Mouse (Mus musculus): ENCODE measurements around the gene Pithd1. TPM values are rescaled to one million over a fixed set of nuclear protein-coding genes. Genes with fewer than 3 reads are reported as not detected.

Gene Pithd1
- polyA plus RNA-seq, 1 experiment from 2014 or later = 81.7 TPM

GRCm38 (mm10) chr4:135970585-135970984 is 16.5 kb downstream of the Pithd1 start:
- Histone ChIP-seq H3K9me3 (replicated peaks) (no peaks in the 10 kb centered on the region), H3K27ac (replicated peaks) (no peak overlapping the region), H3K4me3 (replicated peaks) (no peak overlapping the region), H3K4me2 (peak overlapping the region; percentile 94; the same call in 1 of the 2 replicates), H3K9ac (no peak overlapping the region), H3K4me1 (replicated peaks) (peaks cover 43% of the 10 kb centered on the region), H3K27me3 (no peaks in the 10 kb centered on the region), H3K36me3 (replicated peaks) (peaks cover 59% of the 10 kb centered on the region)
- ATAC-seq (ENCODE audit: insufficient read depth) = no peak
- 89% methylated on average over 11 of the region's 11 CpGs for WGBS (ENCODE audit: insufficient replicate concordance)

DNA sequence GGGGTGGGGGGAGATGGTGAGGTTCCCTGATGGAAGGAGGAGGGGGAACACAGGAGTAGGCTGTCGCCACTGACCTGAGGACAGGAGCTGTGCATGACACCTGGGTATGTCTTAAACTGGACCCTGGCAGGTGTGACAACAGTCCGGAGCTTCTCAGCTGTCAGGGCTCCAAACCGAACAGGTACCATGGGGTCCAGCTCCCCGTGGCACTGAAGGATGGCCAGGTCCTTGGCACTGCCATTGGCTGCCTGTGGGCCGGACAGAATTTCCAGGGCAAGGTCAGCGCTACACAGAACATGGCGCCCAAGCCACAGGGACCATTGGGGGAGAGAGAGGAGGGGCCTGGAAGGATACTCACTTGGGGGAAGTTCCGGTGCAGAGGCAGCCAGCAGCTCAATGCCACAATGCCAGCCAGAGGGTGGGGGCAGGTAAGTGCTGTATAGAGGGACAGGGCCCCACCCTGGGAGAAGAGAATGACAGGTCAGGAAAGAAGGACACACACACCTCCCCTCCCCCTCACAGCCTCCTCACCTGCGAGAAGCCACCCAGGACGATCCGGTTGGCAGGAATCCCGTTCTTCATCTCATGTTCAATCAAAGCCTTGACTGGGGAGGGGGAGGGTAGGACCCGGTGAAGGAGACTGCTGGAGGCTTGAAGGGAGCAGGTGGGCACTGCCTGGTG is 17.9 kb downstream of the Pithd1 start:
- Histone ChIP-seq H3K4me1 (replicated peaks) (peaks cover 51% of the 10 kb centered on the region), H3K27ac (replicated peaks) (no peak overlapping the region), H3K27me3 (no peaks in the 10 kb centered on the region), H3K36me3 (replicated peaks) (peaks cover 45% of the 10 kb centered on the region), H3K4me3 (replicated peaks) (no peak overlapping the region), H3K4me2 (no peak overlapping the region), H3K9me3 (replicated peaks) (no peaks in the 10 kb centered on the region), H3K9ac (no peak overlapping the region)
- 84% methylated on average over 13 of the region's 13 CpGs for WGBS (ENCODE audit: insufficient replicate concordance)
- no peak for ATAC-seq (ENCODE audit: insufficient read depth)

- Histone ChIP-seq H3K36me3 (replicated peaks) (peaks cover 40% of the 10 kb centered on the region), H3K27ac (replicated peaks) (no peak overlapping the region), H3K9ac (no peak overlapping the region), H3K27me3 (no peaks in the 10 kb centered on the region), H3K4me3 (replicated peaks) (no peak overlapping the region), H3K4me1 (replicated peaks) (peaks cover 48% of the 10 kb centered on the region), H3K4me2 (no peak overlapping the region), H3K9me3 (replicated peaks) (no peaks in the 10 kb centered on the region)
- ATAC-seq (ENCODE audit: insufficient read depth) = no peak
- 67% methylated on average over 19 of the region's 19 CpGs for WGBS (ENCODE audit: insufficient replicate concordance)
Measured at GRCm38 (mm10) chr4:135968271-135968869, 18.7 kb downstream of the Pithd1 start.

DNA sequence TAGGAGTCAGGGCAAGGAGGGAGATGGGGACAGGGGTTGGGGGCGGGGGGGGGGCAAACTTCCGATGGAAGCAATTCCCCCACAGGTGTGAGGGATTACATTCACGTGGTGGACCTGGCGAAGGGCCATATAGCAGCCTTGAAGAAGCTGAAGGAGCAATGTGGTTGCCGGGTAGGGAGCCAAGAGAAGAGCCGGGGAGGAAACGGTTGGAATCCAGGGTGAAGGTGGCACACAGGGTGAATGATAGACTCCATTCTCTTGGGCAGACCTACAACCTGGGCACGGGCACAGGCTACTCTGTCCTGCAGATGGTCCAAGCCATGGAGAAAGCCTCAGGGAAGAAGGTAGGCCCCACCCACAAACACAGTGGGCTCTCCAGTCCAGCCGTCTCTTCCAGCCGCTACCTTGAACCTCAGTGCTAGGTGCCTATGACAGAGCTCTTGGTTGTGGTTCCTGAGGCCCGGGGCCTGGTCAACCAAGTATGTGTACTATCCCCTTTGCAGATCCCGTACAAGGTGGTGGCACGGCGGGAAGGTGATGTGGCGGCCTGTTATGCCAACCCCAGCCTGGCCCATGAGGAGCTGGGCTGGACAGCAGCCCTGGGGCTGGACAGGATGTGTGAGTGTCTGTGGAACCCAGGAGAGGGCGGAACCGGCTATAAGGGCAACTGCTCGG is 19.8 kb downstream of the Pithd1 start:
- no peak overlapping the region for H3K4me2 ChIP-seq
- no peaks in the 10 kb centered on the region for H3K27me3 ChIP-seq
- no peaks in the 10 kb centered on the region for H3K9me3 ChIP-seq (replicated peaks)
- H3K4me1 ChIP-seq (replicated peaks) = peaks cover 45% of the 10 kb centered on the region
- 83% methylated on average over 18 of the region's 18 CpGs for WGBS (ENCODE audit: insufficient replicate concordance)
- H3K36me3 ChIP-seq (replicated peaks) = peaks cover 41% of the 10 kb centered on the region
- no peak overlapping the region for H3K4me3 ChIP-seq (replicated peaks)
- ATAC-seq (ENCODE audit: insufficient read depth) = no peak
- no peak overlapping the region for H3K9ac ChIP-seq
- H3K27ac ChIP-seq (replicated peaks) = no peak overlapping the region

GRCm38 (mm10) chr4:135966283-135966682 is 20.8 kb downstream of the Pithd1 start:
- WGBS (ENCODE audit: insufficient replicate concordance) = 84% methylated on average over 16 of the region's 16 CpGs
- H3K36me3 ChIP-seq (replicated peaks) = peaks cover 51% of the 10 kb centered on the region

DNA sequence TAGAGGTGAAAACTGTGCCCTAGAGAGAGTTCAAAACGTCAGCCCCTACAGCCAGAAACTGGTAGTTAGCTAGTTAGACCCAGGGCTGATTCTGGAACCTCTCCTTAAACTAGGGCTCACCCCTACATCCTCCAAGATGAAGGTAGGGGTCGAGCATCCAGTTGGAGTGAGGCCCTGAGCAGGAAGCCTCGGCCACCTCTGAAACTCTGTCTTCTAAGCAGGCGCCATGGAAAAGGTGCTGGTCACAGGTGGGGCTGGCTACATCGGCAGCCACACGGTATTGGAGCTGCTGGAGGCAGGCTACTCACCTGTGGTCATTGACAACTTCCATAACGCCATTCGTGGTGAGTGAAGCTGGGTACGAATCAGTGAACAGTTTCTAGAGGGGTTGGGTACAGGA is 22.0 kb downstream of the Pithd1 start:
- Histone ChIP-seq H3K4me2 (peak overlapping the region; percentile 99), H3K27me3 (no peaks in the 10 kb centered on the region), H3K4me1 (replicated peaks) (peaks cover 38% of the 10 kb centered on the region), H3K36me3 (replicated peaks) (peaks cover 56% of the 10 kb centered on the region), H3K9me3 (replicated peaks) (no peaks in the 10 kb centered on the region), H3K9ac (0 out of 2 replicates have a peak overlapping the region, but pooled peaks have one; percentile 8), H3K27ac (replicated peaks) (peak overlapping the region; percentile 76), H3K4me3 (replicated peaks) (peak overlapping the region; percentile 76)
- WGBS (ENCODE audit: insufficient replicate concordance) = 71% methylated on average over 9 of the region's 9 CpGs
- no peak for ATAC-seq (ENCODE audit: insufficient read depth)

More at GRCm38 (mm10) chr4:135966283-135966682, 20.8 kb downstream of the Pithd1 start:
- H3K27me3 ChIP-seq = no peaks in the 10 kb centered on the region
- H3K4me3 ChIP-seq (replicated peaks) = no peak overlapping the region
- H3K4me2 ChIP-seq = no peak overlapping the region
- H3K9me3 ChIP-seq (replicated peaks) = no peaks in the 10 kb centered on the region
- no peak for ATAC-seq (ENCODE audit: insufficient read depth)
- H3K4me1 ChIP-seq (replicated peaks) = peaks cover 39% of the 10 kb centered on the region
- H3K9ac ChIP-seq = no peak overlapping the region
- H3K27ac ChIP-seq (replicated peaks) = no peak overlapping the region

- WGBS (ENCODE audit: insufficient replicate concordance) = 2% methylated on average over 12 of the region's 12 CpGs
- Histone ChIP-seq H3K27me3 (no peaks in the 10 kb centered on the region), H3K4me3 (replicated peaks) (peak overlapping the region; percentile 76), H3K9me3 (replicated peaks) (no peaks in the 10 kb centered on the region), H3K9ac (peak overlapping the region; percentile 82), H3K4me1 (replicated peaks) (peaks cover 43% of the 10 kb centered on the region), H3K4me2 (peak overlapping the region; percentile 99), H3K27ac (replicated peaks) (peak overlapping the region; percentile 76), H3K36me3 (replicated peaks) (peaks cover 56% of the 10 kb centered on the region)
- peak; percentile 19 for ATAC-seq (ENCODE audit: insufficient read depth)
Measured at GRCm38 (mm10) chr4:135964426-135964825, 22.6 kb downstream of the Pithd1 start.

DNA sequence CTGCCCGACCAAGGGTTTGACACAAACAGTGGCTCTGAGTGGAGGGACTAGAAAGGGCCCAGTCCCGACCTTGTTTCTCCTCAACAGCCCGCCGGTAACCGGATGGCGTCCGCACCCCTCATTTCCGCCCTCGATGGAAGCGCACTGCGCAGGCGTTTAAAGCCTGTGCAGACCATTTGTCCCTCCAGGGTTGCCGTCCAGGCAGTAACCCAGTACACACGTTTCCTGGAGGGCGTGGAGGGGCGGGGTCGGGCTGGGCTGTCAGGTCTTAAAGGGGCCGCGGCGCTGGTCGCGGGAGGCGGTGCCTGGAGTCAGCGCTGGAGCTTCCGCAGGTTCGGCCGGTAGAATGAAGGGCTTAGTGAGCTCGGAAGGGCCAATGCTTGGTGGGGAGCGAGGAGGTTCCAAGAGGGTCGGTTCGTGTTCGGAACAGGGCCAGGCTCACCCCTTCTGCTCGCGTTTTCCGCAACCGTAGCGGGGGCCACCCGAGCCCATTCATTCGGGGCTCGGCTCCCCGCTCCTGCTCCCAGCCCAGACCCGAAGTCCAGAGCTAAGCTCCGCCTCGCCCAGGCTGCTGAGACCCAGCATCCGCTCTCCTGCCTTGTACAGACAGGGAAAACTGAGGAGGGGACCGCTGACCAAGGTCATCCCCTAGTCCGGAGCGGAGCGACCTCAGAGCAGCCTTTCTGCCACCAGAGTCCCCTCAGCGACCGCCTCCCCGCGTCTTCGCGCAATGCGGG is 23.4 kb downstream of the Pithd1 start, which contains the start of gene Gale:
Gene Gale, plus strand, starts transcription at position 271 of the 737 bp plus-strand sequence.
- Histone ChIP-seq H3K27ac (replicated peaks) (peak within 1 kb of the TSS; percentile 76), H3K36me3 (replicated peaks) (peaks cover 55% of the 10 kb centered on the region), H3K4me1 (replicated peaks) (peaks cover 50% of the 10 kb centered on the region), H3K4me2 (peak within 1 kb of the TSS; percentile 99), H3K9me3 (replicated peaks) (no peaks in the 10 kb centered on the region), H3K9ac (peak within 1 kb of the TSS; percentile 82), H3K4me3 (replicated peaks) (peak within 1 kb of the TSS; percentile 76), H3K27me3 (no peaks in the 10 kb centered on the region)
- under 1% methylated on average over 56 of the region's 56 CpGs for WGBS (ENCODE audit: insufficient replicate concordance)
- peak; percentile 90 for ATAC-seq (ENCODE audit: insufficient read depth)

DNA sequence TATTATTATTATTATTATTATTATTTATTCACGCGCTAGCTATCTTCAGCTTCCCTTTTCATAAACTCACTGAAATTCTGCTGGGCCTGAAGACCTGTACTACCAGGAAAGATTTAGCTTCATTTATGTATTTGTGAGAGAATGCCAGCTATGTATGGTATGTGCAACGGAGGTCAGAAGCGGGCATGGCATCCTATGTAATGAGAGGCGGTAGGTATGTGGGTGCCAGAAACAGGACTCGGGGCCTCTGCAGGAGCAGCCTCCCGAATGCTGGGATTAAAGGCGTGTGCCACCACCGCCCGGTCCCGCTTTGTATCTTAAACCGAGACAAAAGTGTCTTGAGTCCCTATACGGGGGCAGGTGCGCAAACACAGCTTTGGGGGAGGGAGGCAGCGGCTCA is 24.1 kb downstream of the Pithd1 start:
- no peaks in the 10 kb centered on the region for H3K27me3 ChIP-seq
- whole genome bisulfite sequencing (ENCODE audit: insufficient replicate concordance) = 8% methylated on average over 15 of the region's 15 CpGs
- H3K4me1 ChIP-seq (replicated peaks) = peaks cover 55% of the 10 kb centered on the region
- H3K4me3 ChIP-seq (replicated peaks) = peak overlapping the region; percentile 76
- peaks cover 53% of the 10 kb centered on the region for H3K36me3 ChIP-seq (replicated peaks)
- H3K9ac ChIP-seq = peak overlapping the region; percentile 69
- H3K4me2 ChIP-seq = peak overlapping the region; percentile 99
- no peaks in the 10 kb centered on the region for H3K9me3 ChIP-seq (replicated peaks)
- ATAC-seq (ENCODE audit: insufficient read depth) = peak; percentile 4
- H3K27ac ChIP-seq (replicated peaks) = peak overlapping the region; percentile 75

- H3K9ac ChIP-seq = peak overlapping the region; percentile 33; the same call in 1 of the 2 replicates
Measured at GRCm38 (mm10) chr4:135962198-135962597, 24.9 kb downstream of the Pithd1 start.

More at GRCm38 (mm10) chr4:135962198-135962597, 24.9 kb downstream of the Pithd1 start:
- Histone ChIP-seq H3K4me2 (0 out of 2 replicates have a peak overlapping the region, but pooled peaks have one; percentile 99), H3K36me3 (replicated peaks) (peaks cover 53% of the 10 kb centered on the region), H3K4me3 (replicated peaks) (peak overlapping the region; percentile 76; the same call in 1 of the 2 replicates), H3K27me3 (no peaks in the 10 kb centered on the region), H3K9me3 (replicated peaks) (no peaks in the 10 kb centered on the region), H3K4me1 (replicated peaks) (peaks cover 62% of the 10 kb centered on the region), H3K27ac (replicated peaks) (no peak overlapping the region)
- WGBS (ENCODE audit: insufficient replicate concordance) = 84% methylated on average over 7 of the region's 7 CpGs
- ATAC-seq (ENCODE audit: insufficient read depth) = no peak
